Mouse (Mus musculus) 3T3-L1 (cell line): Measurements from ENCODE around the gene Nt5c1b.

Experiments used
- DNase-seq: peaks from one replicate; pipeline ENCODE4 v3.0.0-alpha.2; 2015; ENCODE audit warnings: low read depth, low spot score

Nt5c1b gene

DNA sequence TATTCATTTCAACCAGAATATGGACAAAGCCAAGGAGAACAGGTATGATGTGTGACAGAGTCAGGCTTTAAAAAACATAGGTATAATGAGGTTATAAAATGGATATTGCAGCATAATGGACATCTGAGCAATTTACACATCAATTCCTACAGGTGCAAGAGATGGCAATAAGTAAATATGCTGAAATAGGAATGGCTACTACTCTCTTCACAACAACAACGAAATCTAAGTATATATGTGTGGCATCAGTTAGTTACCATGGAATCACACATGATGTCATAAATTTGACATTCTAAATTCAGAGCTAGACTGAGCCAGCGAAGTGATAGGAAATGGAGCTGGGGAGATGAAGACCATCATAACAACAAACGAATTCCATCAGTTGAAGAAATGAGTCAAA is at the start of gene Nt5c1b:
Nt5c1b (plus strand) TSS at position 301 of the 400 bp plus-strand sequence.
- no peak for DNase-seq

DNA sequence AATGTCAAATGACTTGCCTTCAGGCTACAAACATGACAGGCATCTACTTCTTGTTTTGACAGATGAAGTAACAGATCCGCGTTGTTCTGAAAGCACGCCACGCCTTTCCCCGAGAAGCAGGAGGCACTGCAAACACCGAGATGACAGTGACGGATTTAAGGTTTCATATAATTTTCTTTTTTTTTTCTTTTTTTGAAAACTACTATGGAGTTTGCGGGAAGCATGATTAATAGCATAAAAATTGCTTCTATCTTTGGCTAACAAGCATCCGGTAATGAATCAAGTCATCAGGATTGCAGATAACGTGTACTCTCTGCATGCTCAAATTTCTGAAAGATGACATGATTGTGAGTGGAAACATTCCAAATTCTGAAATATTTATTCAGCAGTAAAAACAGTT is 42.1 kb upstream of the Nt5c1b start:
- DNase-seq = peak; percentile 91

DNA sequence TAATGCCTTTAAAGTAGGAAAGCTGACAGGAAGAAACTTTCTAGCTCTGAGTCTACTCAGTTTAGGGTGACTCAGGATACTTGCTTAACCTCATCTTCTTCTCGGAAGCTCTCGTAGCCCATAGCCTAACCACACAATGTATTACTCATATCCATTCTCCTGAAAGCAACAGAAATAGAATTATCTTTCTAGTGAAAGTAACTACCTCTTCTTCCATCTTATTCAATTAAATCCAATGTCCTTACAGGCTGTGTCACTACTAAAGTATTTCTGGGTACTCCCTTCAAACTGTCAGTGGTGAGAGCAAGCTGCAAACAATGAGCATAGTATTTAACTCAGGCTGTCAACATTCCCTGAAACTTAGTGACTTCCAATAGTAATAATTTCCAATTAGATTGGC is 40.3 kb upstream of the Nt5c1b start:
- peak; percentile 86 for DNase-seq

DNA sequence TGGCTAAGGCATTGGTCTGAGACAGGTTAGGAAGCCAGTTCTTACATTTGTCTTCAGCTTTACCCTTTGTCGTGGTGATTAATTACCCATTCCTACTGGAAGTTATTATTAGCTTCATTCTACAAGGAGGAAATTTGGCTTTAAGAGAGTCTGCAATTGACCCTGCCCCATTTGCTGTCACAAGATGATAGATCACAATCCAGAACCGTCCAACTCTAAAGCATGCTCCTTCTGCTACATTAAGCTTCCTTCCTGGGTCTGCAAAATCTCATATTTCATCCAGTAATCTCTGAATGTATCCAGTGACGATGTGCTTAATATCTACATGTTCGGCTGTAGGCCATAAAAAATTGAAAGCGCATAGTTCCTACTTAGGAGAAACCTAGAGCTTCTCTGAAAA is 29.2 kb upstream of the Nt5c1b start:
- no peak for DNase-seq

DNA sequence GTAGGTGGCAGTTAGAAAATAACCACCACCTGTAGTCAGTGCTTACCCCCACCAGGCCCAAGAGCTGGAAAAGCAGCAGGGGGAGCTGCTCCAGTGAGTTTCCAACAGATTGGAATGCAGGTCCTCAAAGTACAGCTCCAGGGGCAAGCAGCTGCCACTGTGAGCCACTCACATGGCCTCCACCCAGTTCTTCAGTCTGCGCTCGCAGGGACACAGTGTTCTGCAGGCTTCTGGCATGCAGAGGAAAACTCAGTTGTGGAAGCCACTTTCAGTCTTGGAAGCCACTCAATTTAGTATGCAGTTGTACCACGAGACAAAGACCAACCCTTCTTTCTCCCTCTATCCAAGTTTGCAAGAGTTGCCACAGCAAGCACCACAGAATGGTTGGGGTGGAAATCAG is 19.1 kb upstream of the Nt5c1b start:
- DNase-seq = no peak

DNA sequence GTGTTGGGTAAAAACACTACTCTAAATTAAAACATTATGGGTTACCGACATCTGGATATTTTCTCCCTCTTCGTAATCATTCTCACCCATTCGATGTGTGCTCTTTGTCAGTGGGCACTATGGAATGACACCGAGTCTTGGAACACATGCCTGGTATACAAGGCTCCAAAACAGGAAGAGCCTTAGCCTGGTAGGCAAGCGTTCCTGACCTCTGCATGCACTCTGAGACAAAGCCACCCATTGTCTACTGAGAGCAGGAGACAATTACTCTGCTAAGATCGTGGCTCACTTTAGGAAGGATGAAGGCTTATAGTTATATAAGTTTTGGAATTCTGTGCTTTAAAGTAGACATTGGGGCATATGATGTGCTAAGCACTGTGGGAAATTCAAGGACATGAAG is 12.0 kb upstream of the Nt5c1b start:
- no peak for DNase-seq

DNA sequence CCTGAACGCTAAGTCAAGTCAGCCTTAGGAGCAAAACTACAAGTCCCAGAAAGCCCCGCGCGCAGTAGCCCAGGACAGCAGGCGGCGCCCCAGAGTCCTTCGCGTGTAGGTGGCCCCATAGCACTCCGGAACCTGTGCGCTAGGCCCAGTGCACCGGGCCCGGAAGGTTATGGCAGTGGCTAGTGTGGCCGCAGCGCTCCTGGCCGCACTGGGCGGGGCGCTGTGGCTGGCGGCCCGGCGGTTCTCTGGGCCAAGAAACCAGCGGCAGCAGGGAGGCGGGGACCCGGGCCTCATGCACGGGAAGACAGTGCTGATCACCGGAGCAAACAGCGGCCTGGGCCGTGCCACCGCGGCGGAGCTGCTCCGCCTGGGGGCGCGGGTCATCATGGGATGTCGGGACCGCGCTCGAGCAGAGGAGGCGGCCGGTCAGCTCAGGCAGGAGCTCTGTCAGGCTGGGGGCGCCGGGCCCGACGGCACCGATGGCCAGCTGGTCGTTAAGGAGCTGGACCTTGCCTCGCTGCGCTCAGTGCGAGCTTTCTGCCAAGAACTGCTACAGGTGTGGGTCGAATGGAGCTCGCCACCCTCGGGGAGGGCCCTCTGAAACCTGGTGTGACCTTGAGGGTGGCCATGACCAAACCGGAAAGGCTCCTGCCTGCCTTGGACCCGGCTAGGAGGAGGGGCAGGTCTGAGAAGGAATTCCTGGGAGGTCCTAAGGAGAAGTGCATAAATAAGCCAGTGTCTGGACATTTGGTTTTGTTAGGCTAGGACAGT is 21.1 kb downstream of the Nt5c1b start, which contains the start of gene Rdh14:
Rdh14 (plus strand) TSS at position 102 of the 771 bp plus-strand sequence.
- peak; percentile 97 for DNase-seq

DNA sequence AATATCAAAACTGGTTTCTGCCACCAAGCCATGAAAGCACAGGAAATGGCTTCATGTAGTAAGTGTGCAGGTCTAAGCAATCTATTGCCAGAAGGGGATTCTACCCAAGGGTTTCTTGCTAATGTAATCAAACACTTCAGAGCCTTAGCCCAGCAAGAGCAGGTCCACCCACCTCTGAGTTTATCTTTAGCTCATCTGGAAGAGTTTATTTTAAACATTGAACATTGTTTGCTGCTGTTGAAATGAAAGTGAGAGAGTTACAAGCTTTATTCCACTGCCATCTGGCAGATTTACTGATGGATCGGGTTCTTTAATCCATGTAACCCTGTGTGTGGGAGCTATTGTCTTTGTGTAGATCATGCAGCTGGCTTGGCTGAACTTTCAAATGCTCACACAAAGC is 31.0 kb downstream of the Nt5c1b start:
- no peak for DNase-seq

DNA sequence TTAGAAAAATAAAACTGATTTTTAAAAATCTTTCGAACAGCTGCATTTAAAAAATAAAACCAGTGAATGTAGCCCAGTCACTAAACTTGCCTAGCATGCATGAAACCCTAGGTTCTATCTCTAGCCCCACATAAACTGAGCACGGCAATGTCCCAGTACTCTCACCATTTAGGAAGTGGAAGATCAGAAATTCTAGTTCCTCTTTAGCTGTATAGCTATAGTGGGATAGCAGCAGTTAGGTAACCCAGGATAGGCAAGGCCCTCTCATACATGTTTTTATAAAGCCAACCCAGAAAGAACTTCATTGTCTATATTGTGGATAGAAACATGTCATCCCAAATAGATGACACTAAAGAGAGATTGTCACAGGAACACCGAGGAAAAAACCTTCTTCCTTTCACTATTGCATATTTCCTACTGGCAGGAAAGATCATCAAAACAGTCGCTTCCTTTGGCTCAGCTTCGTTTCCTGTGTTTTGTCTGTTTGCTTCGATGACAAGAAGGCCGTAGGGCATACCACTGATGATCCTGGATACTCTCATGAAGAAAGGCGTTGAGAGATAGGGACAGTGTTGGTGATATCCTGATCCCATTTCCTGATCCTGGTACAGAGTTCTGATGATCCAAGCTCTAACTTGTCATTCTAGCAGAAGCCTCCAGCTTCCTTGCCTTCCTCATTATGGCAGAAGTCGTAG is 32.8 kb downstream of the Nt5c1b start:
- no peak for DNase-seq

DNA sequence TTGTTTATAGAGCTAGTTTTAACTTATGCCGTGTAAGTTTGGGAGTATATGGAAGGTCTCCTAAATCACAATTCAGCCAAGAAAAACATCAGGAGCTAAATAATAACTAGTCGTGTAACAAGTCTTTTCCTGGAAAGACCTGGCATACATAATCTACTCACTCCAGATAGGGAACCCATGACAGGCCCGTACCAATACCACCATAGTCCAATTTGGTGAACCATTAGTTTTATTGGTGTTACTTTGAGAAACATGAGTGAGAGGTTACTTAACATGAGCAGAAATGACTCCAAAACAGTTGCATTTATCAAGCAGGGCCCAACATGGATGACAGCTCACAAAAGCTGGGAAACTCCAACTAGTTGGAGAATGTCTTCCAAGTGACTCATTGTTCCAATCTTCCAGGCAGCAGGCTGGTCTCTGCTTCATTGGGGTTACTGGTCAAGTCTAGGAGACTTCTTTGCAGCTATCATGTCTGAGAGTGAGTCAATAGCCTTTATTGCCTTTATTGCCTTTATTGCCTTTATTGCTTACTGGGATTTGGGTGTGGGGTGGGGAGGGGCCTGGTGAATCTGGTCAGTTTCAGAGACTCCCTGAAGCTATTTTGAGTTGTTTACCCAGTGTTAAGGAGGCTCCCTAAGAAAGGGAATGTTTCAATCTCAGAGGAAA is 40.9 kb downstream of the Nt5c1b start:
- DNase-seq = peak; percentile 75

DNA sequence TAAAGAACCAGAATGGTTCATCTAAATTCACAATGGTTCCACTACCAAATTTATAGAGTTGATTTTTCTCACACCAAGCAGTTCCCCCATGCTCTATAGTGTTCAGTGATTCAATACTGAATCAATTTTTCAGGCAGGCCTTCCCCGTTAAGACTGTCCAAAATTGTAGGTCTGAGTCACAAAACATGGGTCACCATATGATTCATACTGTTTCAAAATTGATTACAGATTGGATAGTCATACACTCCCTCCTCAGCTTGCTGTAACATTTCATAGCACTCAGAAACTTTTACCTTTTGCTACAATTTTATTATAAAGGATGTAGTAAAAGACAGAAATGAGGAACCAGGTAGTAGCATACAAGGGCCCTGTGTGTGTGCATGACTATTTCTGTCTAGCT is 41.7 kb downstream of the Nt5c1b start:
- peak; percentile 56 for DNase-seq

DNA sequence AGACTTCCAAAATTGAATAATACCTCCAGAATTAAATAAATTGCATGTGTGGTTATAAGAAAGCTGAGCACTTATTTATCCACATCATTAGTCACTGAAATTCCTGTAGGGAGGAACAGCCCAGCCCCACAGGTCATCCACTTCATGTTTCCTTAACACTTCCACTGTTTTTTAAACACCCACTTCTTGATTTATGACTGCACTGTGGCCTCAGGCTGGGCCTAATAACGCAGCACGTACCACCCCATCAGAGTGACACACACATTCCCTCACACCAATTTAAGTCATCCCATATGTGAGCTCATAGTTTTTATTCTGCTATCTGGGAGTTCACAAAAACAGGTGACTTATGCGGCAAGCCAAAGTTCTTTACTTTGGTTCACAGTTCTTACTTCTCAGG is 52.6 kb downstream of the Nt5c1b start:
- DNase-seq = peak; percentile 56

DNA sequence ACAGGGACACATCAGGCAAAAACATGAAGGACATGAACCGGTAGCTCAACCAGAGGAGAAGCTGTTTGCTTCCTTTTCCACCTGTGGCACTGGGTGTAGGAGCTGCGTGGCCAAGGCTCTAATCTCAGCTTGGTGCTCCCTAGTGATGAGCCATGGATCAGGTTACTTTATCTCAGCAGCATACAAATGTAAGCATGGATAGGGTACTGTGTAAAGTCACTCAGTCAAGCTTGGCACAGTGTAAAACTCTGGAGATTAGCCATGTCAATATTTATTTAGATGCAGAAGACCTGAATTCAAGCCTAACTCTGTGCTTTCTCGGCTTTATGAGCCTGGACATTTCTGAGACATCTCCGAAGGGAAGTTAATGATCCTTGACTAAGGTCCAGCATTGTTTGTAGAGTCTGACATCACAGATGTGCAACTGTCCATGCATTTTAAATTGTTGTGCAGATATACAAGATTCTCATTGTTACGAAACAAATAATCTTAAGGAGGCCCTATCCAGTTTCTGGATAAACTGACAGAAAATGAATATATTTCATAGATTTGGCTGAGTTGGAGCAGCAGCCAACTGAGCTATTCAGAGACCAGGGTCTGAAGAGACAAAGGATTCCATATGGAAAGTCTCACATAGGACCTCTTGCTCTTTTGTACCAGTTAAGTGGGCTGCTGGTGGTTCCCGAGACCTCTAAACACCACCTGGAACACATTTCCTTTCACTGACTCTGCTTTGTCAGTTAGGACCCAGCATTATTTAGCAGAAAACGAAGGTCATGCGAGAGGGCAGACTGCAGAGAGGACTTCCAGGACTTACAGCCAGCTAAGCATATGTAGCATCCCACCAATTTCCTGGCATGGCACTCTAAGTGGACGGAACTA is 56.5 kb downstream of the Nt5c1b start:
- no peak for DNase-seq

DNA sequence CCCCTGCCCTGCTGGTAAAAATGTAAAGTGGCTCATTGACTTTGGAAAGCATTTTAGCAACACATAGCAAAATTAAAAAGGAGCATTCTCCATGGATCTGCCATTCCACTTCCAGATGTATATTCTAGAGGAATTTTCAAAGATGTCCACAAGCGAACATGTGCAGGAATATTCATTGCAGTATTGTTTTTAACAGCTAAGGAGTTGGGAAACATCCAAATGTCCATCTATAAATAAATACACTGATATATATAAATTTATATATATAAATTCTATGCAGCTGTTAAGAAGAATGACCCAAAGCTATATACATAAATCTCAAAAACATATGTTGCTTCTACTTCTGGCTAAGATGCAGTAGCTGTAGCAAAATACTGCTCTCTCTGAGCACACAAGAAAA is 61.2 kb downstream of the Nt5c1b start:
- no peak for DNase-seq

DNA sequence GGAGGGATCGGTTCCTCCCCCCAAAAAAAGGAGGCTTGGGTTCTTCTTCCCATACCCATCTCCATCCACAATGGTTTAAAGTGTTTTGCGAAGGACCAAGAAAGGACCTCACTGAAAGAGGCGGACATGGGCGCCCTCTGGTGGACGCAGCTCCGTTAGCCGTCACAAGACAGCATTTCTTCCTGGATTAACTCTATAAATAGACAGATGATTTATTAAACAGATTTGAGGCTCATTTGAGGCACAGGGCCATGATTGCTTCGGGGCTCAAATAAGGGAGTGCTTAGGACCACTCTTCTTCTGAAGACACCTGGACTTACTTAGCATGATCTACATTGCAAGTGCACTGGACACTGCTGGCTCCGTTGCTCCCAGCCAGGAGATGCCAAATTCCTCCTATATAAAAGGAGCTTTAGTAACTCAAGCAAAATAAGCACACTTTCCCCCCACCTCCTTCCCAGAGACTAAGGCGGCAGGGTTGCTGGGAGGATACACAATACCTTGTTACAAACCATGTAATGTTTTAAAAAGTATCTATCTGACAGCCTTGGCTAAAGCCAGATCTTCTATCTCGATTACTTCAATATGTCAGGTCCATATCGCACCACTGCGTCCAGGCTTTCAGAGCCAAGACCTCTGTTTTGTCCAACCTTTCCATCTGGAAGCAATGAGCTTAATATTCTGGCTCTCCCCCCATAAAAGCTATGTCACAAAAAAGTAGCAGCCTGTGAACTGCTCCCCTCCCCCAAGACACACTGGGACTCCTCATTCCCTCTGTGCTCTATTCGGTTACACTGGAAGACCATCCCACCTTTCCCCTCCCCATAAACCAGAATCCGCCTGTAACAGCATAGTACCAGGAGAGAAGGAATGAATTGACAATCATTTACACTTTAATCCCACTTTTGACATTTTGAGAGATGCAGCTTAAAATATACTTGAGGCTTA is 68.6 kb downstream of the Nt5c1b start:
- DNase-seq = peak; percentile 89
